Mouse (Mus musculus) CH12.LX (cell line): ENCODE data around the gene Rft1. TPM values are rescaled to one million over a fixed set of nuclear protein-coding genes. Genes with fewer than 3 reads are reported as not detected.

Source experiments
- DNase-seq: peaks from one replicate; pipeline ENCODE4 v3.0.0-alpha.2; 2013; ENCODE audit errors: extremely low read depth
- H3K27ac ChIP-seq: 2 replicates; pipeline ENCODE4 v1.5.1; 2012; ENCODE audit warnings: low read depth, mild to moderate bottlenecking, control low read depth, moderate library complexity; ENCODE audit not compliant: insufficient read depth
- H3K27me3 ChIP-seq: replicated peaks from 2 replicates; pipeline ENCODE3; 2012; ENCODE audit warnings: inconsistent platforms
- H3K36me3 ChIP-seq, 2 experiments: replicated peaks in 1 of 2; 2 replicates each; pipeline versions ENCODE3 to v1.6.1; 2012; ENCODE audit warnings: inconsistent platforms in 1 of 2, low read length in 1 of 2, mild to moderate bottlenecking in 1 of 2, mixed read lengths in 1 of 2, moderate library complexity in 1 of 2; ENCODE audit not compliant: control insufficient read depth in 1 of 2, insufficient read depth in 1 of 2
- H3K4me1 ChIP-seq, 2 experiments: 2 replicates each; pipeline ENCODE4 v1.6.1; 2012; ENCODE audit warnings: inconsistent platforms in 1 of 2, moderate library complexity in 1 of 2; ENCODE audit not compliant: insufficient read depth in 2 of 2, control insufficient read depth in 1 of 2
- H3K4me2 ChIP-seq: 2 replicates; pipeline ENCODE4 v1.6.1; 2012; ENCODE audit warnings: low read depth, mild to moderate bottlenecking, control low read depth; ENCODE audit not compliant: poor library complexity, insufficient read depth, severe bottlenecking
- H3K4me3 ChIP-seq, 3 experiments: fragments of 150-350 bp in 1 of 3; sonication (generic) in 1 of 3; replicated peaks in 1 of 3; 2 replicates each; pipeline versions ENCODE3 to v1.5.1; 2011 to 2012; ENCODE audit warnings: low read depth in 2 of 3, low read length in 2 of 3, mild to moderate bottlenecking in 2 of 3, moderate library complexity in 2 of 3, control low read depth in 1 of 3, improper control_type of control experiment in 1 of 3, inconsistent platforms in 1 of 3, mixed read lengths in 1 of 3; ENCODE audit not compliant: poor library complexity in 1 of 3
- H3K79me2 ChIP-seq: replicated peaks from 2 replicates; pipeline ENCODE4 v1.6.1; 2012; ENCODE audit warnings: mild to moderate bottlenecking, moderate library complexity; ENCODE audit not compliant: control insufficient read depth, poor library complexity, insufficient read depth, severe bottlenecking; ENCODE audit errors: extremely low read depth
- H3K9ac ChIP-seq: 2 replicates; pipeline ENCODE4 v1.6.1; 2012; ENCODE audit warnings: low read depth, mild to moderate bottlenecking, control low read depth, moderate library complexity; ENCODE audit not compliant: insufficient read depth
- H3K9me3 ChIP-seq: replicated peaks from 2 replicates; pipeline ENCODE3; 2012; ENCODE audit warnings: low read length, inconsistent platforms, mixed read lengths
- BHLHE40 ChIP-seq: IDR thresholded peaks from 2 replicates; pipeline ENCODE4 v1.6.1; 2011; ENCODE audit warnings: mild to moderate bottlenecking, low read depth, low read length, improper control_type of control experiment
- CHD1 ChIP-seq: IDR thresholded peaks from 2 replicates; pipeline ENCODE4 v1.6.1; 2012; ENCODE audit warnings: low read depth, low read length, improper control_type of control experiment, inconsistent platforms
- CHD2 ChIP-seq: IDR thresholded peaks from 2 replicates; pipeline ENCODE4 v1.6.1; 2011; ENCODE audit warnings: low read length, improper control_type of control experiment
- CTCF ChIP-seq, 2 experiments: IDR thresholded peaks in 1 of 2; conservative IDR thresholded peaks in 1 of 2; 2 replicates each; pipeline ENCODE4 v1.5.1; 2011 to 2012; ENCODE audit warnings: low read depth in 2 of 2, low read length in 2 of 2, improper control_type of control experiment in 1 of 2, inconsistent platforms in 1 of 2, mild to moderate bottlenecking in 1 of 2, moderate library complexity in 1 of 2
- ELF1 ChIP-seq: IDR thresholded peaks from 2 replicates; pipeline ENCODE4 v1.6.1; 2014; ENCODE audit warnings: low read depth, mild to moderate bottlenecking, inconsistent platforms, low read length, improper control_type of control experiment
- EP300 ChIP-seq: IDR thresholded peaks from 2 replicates; pipeline ENCODE4 v1.6.1; 2011; ENCODE audit warnings: low read length, improper control_type of control experiment
- GABPA ChIP-seq: IDR thresholded peaks from 2 replicates; pipeline ENCODE4 v1.6.1; 2012; ENCODE audit warnings: low read depth, low read length, improper control_type of control experiment, inconsistent platforms; ENCODE audit not compliant: insufficient replicate concordance
- IRF4 ChIP-seq: IDR thresholded peaks from 2 replicates; pipeline ENCODE4 v1.6.1; 2014; ENCODE audit warnings: low read depth, mild to moderate bottlenecking, inconsistent platforms, low read length, improper control_type of control experiment
- JUN ChIP-seq: IDR thresholded peaks from 2 replicates; pipeline ENCODE4 v1.6.1; 2011; ENCODE audit warnings: low read depth, mild to moderate bottlenecking, low read length, improper control_type of control experiment, moderate library complexity; ENCODE audit not compliant: insufficient read depth
- JUND ChIP-seq: conservative IDR thresholded peaks from 2 replicates; pipeline ENCODE4 v1.6.1; 2011; ENCODE audit warnings: low read depth, low read length, improper control_type of control experiment
- KAT2A ChIP-seq: IDR thresholded peaks from 2 replicates; pipeline ENCODE4 v1.6.1; 2012; ENCODE audit warnings: low read length, improper control_type of control experiment, inconsistent platforms; ENCODE audit not compliant: insufficient replicate concordance
- MAZ ChIP-seq: IDR thresholded peaks from 2 replicates; pipeline ENCODE4 v1.6.1; 2012; ENCODE audit warnings: low read depth, mild to moderate bottlenecking, inconsistent platforms, low read length, improper control_type of control experiment, moderate library complexity
- MXI1 ChIP-seq: IDR thresholded peaks from 2 replicates; pipeline ENCODE4 v1.6.1; 2011; ENCODE audit warnings: mild to moderate bottlenecking, low read depth, low read length, improper control_type of control experiment
- NELFE ChIP-seq: IDR thresholded peaks from 2 replicates; pipeline ENCODE4 v1.6.1; 2011; ENCODE audit warnings: low read depth, low read length, improper control_type of control experiment
- NRF1 ChIP-seq: IDR thresholded peaks from 2 replicates; pipeline ENCODE4 v1.6.1; 2014; ENCODE audit warnings: low read depth, mild to moderate bottlenecking, inconsistent platforms, low read length, improper control_type of control experiment, moderate library complexity
- POLR2AphosphoS2 ChIP-seq: IDR thresholded peaks from 2 replicates; pipeline ENCODE4 v1.6.1; 2011; ENCODE audit warnings: low read depth, low read length, improper control_type of control experiment
- RAD21 ChIP-seq: IDR thresholded peaks from 2 replicates; pipeline ENCODE4 v1.6.1; 2011; ENCODE audit warnings: low read depth, mild to moderate bottlenecking, low read length, improper control_type of control experiment, moderate library complexity
- RCOR1 ChIP-seq: conservative IDR thresholded peaks from 2 replicates; pipeline ENCODE4 v1.6.1; 2012; ENCODE audit warnings: low read depth, mild to moderate bottlenecking, inconsistent platforms, low read length, improper control_type of control experiment
- SIN3A ChIP-seq: IDR thresholded peaks from 2 replicates; pipeline ENCODE4 v1.6.1; 2012; ENCODE audit warnings: low read length, improper control_type of control experiment, inconsistent platforms
- SMC3 ChIP-seq: IDR thresholded peaks from 2 replicates; pipeline ENCODE4 v1.6.1; 2011; ENCODE audit warnings: low read depth, low read length, improper control_type of control experiment
- TCF12 ChIP-seq: IDR thresholded peaks from 2 replicates; pipeline ENCODE4 v1.6.1; 2014; ENCODE audit warnings: low read depth, mild to moderate bottlenecking, inconsistent platforms, low read length, improper control_type of control experiment
- USF1 ChIP-seq: IDR thresholded peaks from 2 replicates; pipeline ENCODE4 v1.6.1; 2014; ENCODE audit warnings: low read depth, mild to moderate bottlenecking, inconsistent platforms, low read length, improper control_type of control experiment
- USF2 ChIP-seq: conservative IDR thresholded peaks from 2 replicates; pipeline ENCODE4 v1.6.1; 2011; ENCODE audit warnings: low read depth, low read length, improper control_type of control experiment
- ZKSCAN1 ChIP-seq: IDR thresholded peaks from 2 replicates; pipeline ENCODE4 v1.6.1; 2012; ENCODE audit warnings: low read depth, inconsistent platforms, low read length, improper control_type of control experiment, borderline replicate concordance
- ZMIZ1 ChIP-seq: IDR thresholded peaks from 2 replicates; pipeline ENCODE4 v1.6.1; 2012; ENCODE audit warnings: low read depth, mild to moderate bottlenecking, inconsistent platforms, low read length, improper control_type of control experiment
- ZNF384 ChIP-seq: IDR thresholded peaks from 2 replicates; pipeline ENCODE4 v1.6.1; 2012; ENCODE audit warnings: low read depth, low read length, improper control_type of control experiment, inconsistent platforms
- dilution Hi-C: fragments of 300-500 bp; cut with MboI; formaldehyde crosslinking; loops from 2 replicates; pipeline ENCODE4 v1.14.3; 2020; ENCODE audit warnings: low sequenced_read_pairs; ENCODE audit not compliant: extremely low pct_unique_long_range_greater_than_20kb, extremely low pct_ligation_motif_present
- in situ Hi-C: fragments of 300-500 bp; cut with MboI; formaldehyde crosslinking; loops from 3 replicates; pipeline ENCODE4 v1.14.3; 2019; ENCODE audit warnings: low sequenced_read_pairs, low pct_ligation_motif_present, low pct_unique_long_range_greater_than_20kb, mixed read lengths
- polyA plus RNA-seq: library from polyadenylated mRNA; unstranded; fragments of >175 nt; gene quantifications from 2 replicates; pipeline ENCODE4 v1.2.1, GENCODE M21; 2012; ENCODE audit warnings: low read depth; ENCODE audit not compliant: insufficient read length
- total RNA-seq, 2 experiments: library from RNA; depleted of rRNA; stranded (reverse); fragments of 300-350 nt in 1 of 2; fragments of >200 nt in 1 of 2; gene quantifications; 2 replicates each; pipeline ENCODE4 v1.2.3; 2012 to 2014

Gene Rft1
- total and polyA plus RNA-seq, 3 experiments: 13.5 to 26.0 (median 17.7) TPM

DNA sequence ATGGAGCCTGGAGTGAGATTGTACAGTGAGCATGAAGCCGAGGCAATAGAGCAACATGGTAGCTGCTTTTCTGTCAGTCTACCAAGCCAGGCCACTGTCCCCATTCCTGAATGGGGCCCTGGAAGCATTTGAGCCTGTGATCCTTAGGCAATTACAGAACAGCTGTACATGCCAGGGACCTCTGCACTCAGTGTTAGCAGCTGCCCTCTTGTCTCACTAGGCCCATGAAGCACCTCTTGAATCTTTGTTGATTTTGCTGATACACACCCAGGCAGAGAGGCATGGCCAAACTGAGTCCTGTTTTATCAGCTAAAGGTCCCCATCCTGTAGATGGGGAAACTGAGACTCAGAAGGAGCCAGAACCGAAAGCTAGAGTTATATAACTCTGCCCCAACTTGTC is 43.9 kb upstream of the Rft1 start:
- Histone ChIP-seq H3K9me3 (no peaks in the 10 kb centered on the region), H3K4me1 (peaks cover 81 to 96% of the 10 kb centered on the region in 2 experiments), H3K27ac (no peak overlapping the region), H3K27me3 (no peaks in the 10 kb centered on the region), H3K79me2 (peaks cover 38% of the 10 kb centered on the region), H3K9ac (no peak overlapping the region; the same call in 1 of the 2 replicates), H3K4me3 (no peak overlapping the region), H3K4me2 (no peak overlapping the region), H3K36me3 (peaks cover 51 to 91% of the 10 kb centered on the region in 2 experiments)
- dilution Hi-C loops: no loop called here
- TF ChIP-seq RCOR1 (no peak), POLR2AphosphoS2 (no peak), CHD2 (no peak), ZKSCAN1 (no peak), CHD1 (no peak), MAZ (no peak), USF1 (no peak), GABPA (no peak), KAT2A (no peak), ZMIZ1 (no peak), IRF4 (no peak)
- no peak for DNase-seq
- in situ Hi-C loops: no loop called here

DNA sequence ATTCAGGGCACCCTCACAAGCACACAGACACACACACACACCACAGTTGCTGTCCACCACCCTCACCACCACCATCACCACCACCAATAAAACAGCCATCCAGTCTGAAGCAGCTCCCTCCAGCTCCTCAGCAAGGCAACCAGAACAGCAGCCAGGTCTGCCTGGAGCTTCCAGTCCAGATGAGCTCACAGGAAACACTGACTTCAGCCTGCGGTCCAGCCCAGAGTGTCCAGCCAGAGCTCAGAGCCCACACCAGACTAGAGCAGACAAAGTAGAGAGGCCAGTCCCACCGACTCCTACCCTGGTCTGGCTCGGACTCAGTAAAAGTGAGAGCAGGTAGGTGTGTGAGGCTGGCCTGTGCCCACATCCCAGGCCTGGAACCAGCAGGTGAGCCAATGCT is 43.2 kb upstream of the Rft1 start:
- no peak overlapping the region; the same call in 1 of the 2 replicates for H3K27ac ChIP-seq
- DNase-seq: no peak
- H3K4me1 ChIP-seq: peaks cover 83 to 97% of the 10 kb centered on the region in 2 experiments
- in situ Hi-C loops (no loop called here), dilution Hi-C loops (no loop called here)
- H3K9me3 ChIP-seq: no peaks in the 10 kb centered on the region
- no peak overlapping the region for H3K4me2 ChIP-seq
- no peaks in the 10 kb centered on the region for H3K27me3 ChIP-seq
- peaks cover 45 to 91% of the 10 kb centered on the region in 2 experiments for H3K36me3 ChIP-seq
- TF ChIP-seq RAD21 (no peak), NRF1 (no peak)
- H3K4me3 ChIP-seq: peak overlapping the region in 1 of 3 experiments; percentile 11
- no peak overlapping the region; the same call in 1 of the 2 replicates for H3K9ac ChIP-seq
- peaks cover 43% of the 10 kb centered on the region for H3K79me2 ChIP-seq

DNA sequence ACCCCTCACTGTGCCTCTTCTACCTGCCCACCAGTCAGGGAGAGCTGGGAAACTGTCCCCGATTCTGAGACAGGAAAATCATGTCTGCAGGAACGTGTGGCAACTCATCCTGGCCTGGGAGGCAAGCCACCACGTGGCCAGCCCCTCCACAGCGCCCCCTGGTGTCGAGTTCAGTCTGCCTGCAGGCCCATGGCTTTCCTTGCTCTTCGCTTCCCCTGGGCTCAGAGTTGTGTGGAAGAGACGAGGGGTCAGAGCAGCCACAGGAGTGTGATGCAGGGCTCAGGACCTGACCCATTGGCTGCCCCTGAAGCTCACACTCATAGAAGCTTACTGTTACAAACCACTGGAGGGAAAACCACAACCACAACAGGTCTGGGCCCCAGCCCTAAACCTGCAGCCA is 41.6 kb upstream of the Rft1 start:
- H3K4me1 ChIP-seq: peaks cover 84 to 99% of the 10 kb centered on the region in 2 experiments
- TF ChIP-seq BHLHE40 (peak; percentile 61), JUN (no peak), ELF1 (peak; percentile 36; the same call in 1 of the 2 replicates), TCF12 (peak; percentile 51; the same call in 1 of the 2 replicates), USF1 (peak; percentile 87), ZKSCAN1 (no peak), MXI1 (peak; percentile 98), CTCF (conservative IDR thresholded peaks at IDR 0.05 in 1 of 2, IDR thresholded peaks at IDR 0.05 in 1 of 2; ENCODE audit: low read depth in 2 of 2, low read length in 2 of 2) (peak; percentile 83 to 87), JUND (no peak), SIN3A (peak; percentile 80), EP300 (no peak), ZNF384 (no peak), GABPA (no peak), NELFE (peak; percentile 14; the same call in 1 of the 2 replicates), IRF4 (peak; percentile 33; the same call in 1 of the 2 replicates), USF2 (peak; percentile 79), SMC3 (peak; percentile 78)

More for the DNA sequence above, 41.6 kb upstream of the Rft1 start:
- peaks cover 41 to 92% of the 10 kb centered on the region in 2 experiments for H3K36me3 ChIP-seq
- no peaks in the 10 kb centered on the region for H3K27me3 ChIP-seq
- H3K9me3 ChIP-seq: no peaks in the 10 kb centered on the region
- no peak overlapping the region for H3K4me3 ChIP-seq
- dilution Hi-C loops (no loop called here), in situ Hi-C loops (no loop called here)
- H3K9ac ChIP-seq: no peak overlapping the region
- peaks cover 56% of the 10 kb centered on the region for H3K79me2 ChIP-seq
- H3K27ac ChIP-seq: peak overlapping the region; percentile 43
- 0 out of 2 replicates have a peak overlapping the region, but pooled peaks have one; percentile 0 for H3K4me2 ChIP-seq
- DNase-seq: peak; percentile 85
